Mouse (Mus musculus) lung, postnatal 36 days (tissue): Measurements from ENCODE around the gene Rrp9.

Experiments used
- DNase-seq: peaks from one replicate; pipeline ENCODE4 v3.0.0; 2022; ENCODE audit warnings: mixed read lengths

Rrp9 gene

DNA sequence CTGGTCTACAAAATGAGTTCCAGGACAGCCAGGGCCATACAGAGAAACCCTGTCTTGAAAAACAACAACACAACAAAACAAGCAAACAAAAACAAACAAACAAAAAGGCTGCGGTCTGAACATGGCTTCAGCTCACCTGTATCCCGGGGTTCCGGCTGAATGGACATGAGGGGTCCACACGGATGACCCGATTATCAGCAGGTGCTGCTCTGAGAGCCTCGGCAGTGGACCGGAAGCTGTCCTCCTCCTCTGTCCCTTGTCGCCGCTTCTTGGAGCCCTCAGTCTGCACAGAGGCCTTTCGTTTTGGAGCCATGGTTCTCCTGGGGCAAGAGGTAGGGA is at the start of gene Rrp9:
TSS of gene Rrp9 (plus strand) at position 301 of the 339 bp plus-strand sequence.
- no peak for DNase-seq

- DNase-seq, result no peak
Measured at GRCm38 (mm10) chr9:106428719-106429220, 47.0 kb upstream of the Rrp9 start.

- peak; percentile 97 for DNase-seq
Measured at GRCm38 (mm10) chr9:106429221-106430014, 46.3 kb upstream of the Rrp9 start, which contains the start of gene Rpl29. TSS of gene Rpl29 (plus strand) at chr9:106429454.

DNA sequence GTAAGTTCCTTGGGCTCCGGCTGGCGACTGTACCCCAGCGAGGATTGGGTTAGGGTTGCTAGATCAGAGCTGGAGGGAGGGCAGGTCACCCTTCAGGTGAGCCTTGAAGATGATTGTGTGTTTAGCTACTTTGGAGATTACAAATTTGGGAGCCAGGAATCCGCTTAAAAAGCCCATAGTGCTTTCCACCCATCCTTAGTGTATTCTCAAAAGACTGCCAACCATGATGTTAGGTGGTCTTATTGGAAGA is 45.8 kb upstream of the Rrp9 start:
- no peak for DNase-seq

GRCm38 (mm10) chr9:106433389-106433788 is 42.4 kb upstream of the Rrp9 start:
- no peak for DNase-seq

DNA sequence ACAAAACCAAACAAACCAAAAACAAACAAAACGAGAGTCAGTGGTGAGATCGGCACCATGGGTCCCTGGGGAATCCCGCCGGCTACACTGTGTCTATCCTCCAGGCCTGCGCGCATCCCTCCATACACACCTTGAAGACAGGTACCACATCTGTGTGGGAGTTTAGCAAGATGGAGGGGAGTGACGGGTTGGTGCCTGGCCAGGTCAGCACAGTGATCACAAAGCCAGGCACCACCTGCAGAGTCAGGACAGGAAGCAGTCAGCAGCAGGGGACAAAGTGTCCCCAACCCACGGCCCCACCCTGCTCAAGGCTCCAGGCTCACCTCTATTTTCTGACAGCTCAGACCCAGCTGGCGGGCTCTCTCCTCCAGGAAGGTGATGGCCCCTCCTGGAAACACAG is 39.2 kb upstream of the Rrp9 start:
- DNase-seq, result no peak

DNA sequence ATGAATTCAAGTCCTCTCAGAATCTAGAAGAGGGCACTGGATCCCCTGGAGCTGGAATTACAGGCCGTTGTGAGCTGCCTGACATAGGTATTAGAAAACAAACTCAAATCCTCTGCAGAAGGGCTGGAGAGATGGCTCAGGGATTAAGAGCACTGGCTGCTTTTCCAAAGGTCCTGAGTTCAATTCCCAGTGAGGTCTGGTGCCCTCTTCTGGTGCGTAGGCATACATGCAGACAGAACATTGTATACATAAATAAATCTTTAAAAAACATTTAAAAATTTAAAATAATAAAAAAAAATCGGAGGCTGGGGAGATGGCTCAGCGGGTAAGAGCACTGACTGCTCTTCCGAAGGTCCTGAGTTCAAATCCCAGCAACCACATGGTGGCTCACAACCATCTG is 33.1 kb upstream of the Rrp9 start:
- DNase-seq, result no peak

DNA sequence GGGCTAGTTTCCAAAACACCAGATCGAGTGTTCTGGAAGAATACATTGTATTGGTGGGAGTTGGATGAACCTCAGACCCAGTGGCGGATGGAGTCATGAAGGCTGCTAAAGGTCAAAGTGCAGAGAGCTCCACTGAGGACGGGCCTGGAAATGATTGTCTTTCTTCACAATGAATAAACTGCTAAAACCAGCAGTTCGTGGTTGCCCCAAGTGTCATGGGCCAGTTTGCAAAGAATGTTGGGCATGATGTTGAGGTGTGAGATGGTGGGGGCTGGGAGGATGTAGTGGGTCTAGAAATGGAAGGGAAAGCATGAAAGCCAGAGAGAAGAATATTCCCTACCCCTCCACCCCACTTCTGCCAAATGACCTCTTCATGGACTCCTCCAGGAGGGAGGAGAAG is 30.9 kb upstream of the Rrp9 start:
- DNase-seq, result no peak

GRCm38 (mm10) chr9:106447348-106447747 is 28.4 kb upstream of the Rrp9 start, which contains the start of the genes Abhd14b and Abhd14a:
TSS of gene Abhd14b (plus strand) at chr9:106447459.
TSS of gene Abhd14a (minus strand) at chr9:106447678.
- peak; percentile 98 for DNase-seq

DNA sequence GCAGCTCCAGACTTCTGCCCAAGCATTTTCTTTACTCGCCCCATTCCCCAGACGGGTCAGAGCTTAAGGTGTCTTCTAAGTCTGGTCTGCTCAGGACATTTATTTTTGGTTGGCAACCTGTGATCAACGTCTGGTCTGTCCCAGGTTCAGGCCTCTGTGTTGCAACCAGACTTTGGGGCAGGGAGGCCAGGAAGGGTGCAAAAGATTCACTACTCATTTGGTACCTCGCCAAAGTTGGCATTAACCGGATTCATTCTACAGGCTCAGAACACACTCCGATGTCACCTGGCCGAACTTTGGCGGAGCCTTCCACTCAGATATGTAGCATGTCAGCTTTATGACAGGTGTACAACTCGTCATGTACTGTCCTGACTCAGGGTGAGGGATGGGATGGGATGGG is 27.8 kb upstream of the Rrp9 start:
- no peak for DNase-seq

- DNase-seq, result peak; percentile 90
Measured at GRCm38 (mm10) chr9:106448498-106449031, 27.2 kb upstream of the Rrp9 start.

DNA sequence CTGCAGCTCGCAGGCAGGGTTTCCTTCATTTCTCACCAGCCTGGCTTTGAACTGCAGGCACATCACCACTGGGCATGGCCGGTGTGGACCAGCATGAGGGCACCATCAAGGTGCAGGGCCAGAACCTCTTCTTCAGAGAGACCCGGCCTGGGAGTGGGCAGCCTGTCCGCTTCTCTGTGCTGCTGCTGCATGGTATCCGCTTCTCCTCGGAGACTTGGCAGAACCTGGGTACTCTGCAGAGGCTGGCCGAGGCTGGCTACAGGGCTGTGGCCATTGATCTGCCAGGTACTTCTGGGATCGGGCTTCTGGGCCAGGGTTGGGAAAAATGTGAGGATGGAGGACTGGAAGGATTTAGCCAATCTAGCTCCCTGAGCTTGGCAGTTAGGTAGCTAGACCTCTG is 25.8 kb upstream of the Rrp9 start:
- no peak for DNase-seq

GRCm38 (mm10) chr9:106450661-106451060 is 25.1 kb upstream of the Rrp9 start:
- DNase-seq, result peak; percentile 80

DNA sequence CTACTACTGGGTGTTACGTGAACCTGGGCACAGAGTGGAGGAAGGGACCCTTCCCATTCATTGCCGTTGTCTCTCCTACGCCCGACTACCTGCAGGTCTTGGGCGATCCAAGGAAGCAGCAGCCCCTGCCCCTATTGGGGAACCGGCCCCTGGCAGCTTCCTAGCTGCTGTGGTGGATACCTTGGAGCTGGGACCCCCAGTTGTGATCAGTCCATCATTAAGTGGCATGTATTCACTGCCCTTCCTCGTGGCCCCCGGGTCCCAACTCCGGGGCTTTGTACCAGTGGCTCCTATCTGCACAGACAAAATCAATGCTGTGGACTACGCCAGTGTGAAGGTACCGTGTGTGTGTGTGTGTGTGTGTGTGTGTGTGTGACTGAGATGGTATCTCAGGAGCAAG is 24.5 kb upstream of the Rrp9 start:
- no peak for DNase-seq

GRCm38 (mm10) chr9:106451899-106452298 is 23.9 kb upstream of the Rrp9 start:
- no peak for DNase-seq

DNA sequence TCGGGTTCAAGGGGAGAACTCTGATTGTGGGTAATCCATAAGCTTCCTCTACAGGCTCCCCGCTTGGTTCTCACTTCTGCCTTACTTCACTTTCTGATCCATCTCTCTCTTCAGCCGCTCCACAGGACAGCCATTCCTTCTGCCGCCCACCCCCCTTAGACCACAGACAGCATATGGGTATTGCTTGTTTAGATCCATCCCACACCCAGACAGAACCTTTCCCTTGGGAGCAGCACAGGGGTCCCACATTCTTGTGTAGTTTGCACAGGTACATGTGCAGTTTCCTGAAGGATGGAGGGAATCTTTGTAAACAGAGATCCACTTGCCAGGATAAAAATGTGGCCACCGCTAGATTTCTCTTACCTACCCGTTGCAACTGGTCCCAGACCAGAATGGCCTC is 23.4 kb upstream of the Rrp9 start:
- no peak for DNase-seq

- no peak for DNase-seq
Measured at GRCm38 (mm10) chr9:106452821-106453220, 22.9 kb upstream of the Rrp9 start.

- DNase-seq, result peak; percentile 60
Measured at GRCm38 (mm10) chr9:106453271-106454070, 22.3 kb upstream of the Rrp9 start, which contains the start of gene Pcbp4. TSS of gene Pcbp4 (plus strand) at chr9:106453291.

GRCm38 (mm10) chr9:106454071-106454761 is 21.5 kb upstream of the Rrp9 start:
- DNase-seq, result no peak

- DNase-seq, result no peak
Measured at GRCm38 (mm10) chr9:106454888-106455681, 20.7 kb upstream of the Rrp9 start.

- no peak for DNase-seq
Measured at GRCm38 (mm10) chr9:106456325-106457162, 19.2 kb upstream of the Rrp9 start.
